Mouse (Mus musculus): ENCODE measurements around the gene Ppp1r11. TPM values are rescaled to one million over a fixed set of nuclear protein-coding genes. Genes with fewer than 3 reads are reported as not detected.

Gene Ppp1r11
- polyA plus RNA-seq, 1 experiment from 2014 or later: 146 TPM

DNA sequence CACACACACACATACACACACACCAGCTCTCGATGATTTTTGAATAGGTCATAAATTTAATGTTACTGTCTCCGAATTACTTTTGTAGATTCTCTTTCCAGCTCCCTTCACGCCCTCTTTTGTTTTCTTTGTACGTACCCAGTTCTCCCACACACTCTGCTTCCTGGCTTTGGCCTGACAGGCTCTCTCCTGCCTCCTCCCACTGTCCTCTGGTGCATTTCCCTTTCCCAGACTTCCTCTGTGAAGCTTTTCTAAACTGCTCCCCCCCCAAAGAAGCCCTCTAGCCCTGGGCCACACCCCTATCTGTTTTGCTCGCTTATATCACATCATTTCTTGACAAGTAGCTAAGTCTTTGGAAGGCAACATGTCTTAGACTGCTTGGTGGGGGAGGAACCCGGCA lies 21.3 kb downstream of the Ppp1r11 start:
- no peak for ATAC-seq (ENCODE audit: low FRiP score)
- H3K9ac ChIP-seq: no peak overlapping the region
- H3K36me3 ChIP-seq (replicated peaks): no peaks in the 10 kb centered on the region
- 82% methylated on average over 6 of the region's 6 CpGs for WGBS
- H3K9me3 ChIP-seq: no peaks in the 10 kb centered on the region
- 0 out of 2 replicates have a peak, but pooled peaks cover 8% of the 10 kb centered on the region for H3K27me3 ChIP-seq
- H3K4me1 ChIP-seq: no peaks in the 10 kb centered on the region
- H3K4me2 ChIP-seq: no peak overlapping the region
- H3K4me3 ChIP-seq (replicated peaks): no peak overlapping the region
- H3K27ac ChIP-seq: no peak overlapping the region

- Histone ChIP-seq H3K27me3 (0 out of 2 replicates have a peak, but pooled peaks cover 7% of the 10 kb centered on the region), H3K4me3 (replicated peaks) (no peak overlapping the region), H3K4me1 (no peaks in the 10 kb centered on the region), H3K9ac (no peak overlapping the region), H3K27ac (no peak overlapping the region), H3K36me3 (replicated peaks) (no peaks in the 10 kb centered on the region), H3K4me2 (no peak overlapping the region), H3K9me3 (no peaks in the 10 kb centered on the region)
- no peak for ATAC-seq (ENCODE audit: low FRiP score)
- 83% methylated on average over 12 of the region's 12 CpGs for WGBS
Measured at GRCm38 (mm10) chr17:36929236-36929932, 22.2 kb downstream of the Ppp1r11 start.

GRCm38 (mm10) chr17:36927496-36928120 lies 23.9 kb downstream of the Ppp1r11 start:
- no peaks in the 10 kb centered on the region for H3K4me1 ChIP-seq
- ATAC-seq (ENCODE audit: low FRiP score): no peak
- no peak overlapping the region for H3K9ac ChIP-seq
- no peaks in the 10 kb centered on the region for H3K9me3 ChIP-seq
- no peak overlapping the region for H3K4me2 ChIP-seq
- H3K36me3 ChIP-seq (replicated peaks): no peaks in the 10 kb centered on the region
- H3K27ac ChIP-seq: no peak overlapping the region
- no peak overlapping the region for H3K4me3 ChIP-seq (replicated peaks)
- H3K27me3 ChIP-seq: 0 out of 2 replicates have a peak, but pooled peaks cover 3% of the 10 kb centered on the region
- 74% methylated on average over 10 of the region's 10 CpGs for whole genome bisulfite sequencing

- ATAC-seq (ENCODE audit: low FRiP score): no peak
- Histone ChIP-seq H3K27ac (no peak overlapping the region), H3K4me1 (no peaks in the 10 kb centered on the region), H3K36me3 (replicated peaks) (no peaks in the 10 kb centered on the region), H3K9ac (no peak overlapping the region), H3K4me2 (no peak overlapping the region), H3K9me3 (no peaks in the 10 kb centered on the region), H3K27me3 (0 out of 2 replicates have a peak, but pooled peaks cover 7% of the 10 kb centered on the region), H3K4me3 (replicated peaks) (no peak overlapping the region)
- WGBS: 75% methylated on average over 4 of the region's 4 CpGs
Measured at GRCm38 (mm10) chr17:36923491-36923890, 28.1 kb downstream of the Ppp1r11 start.

DNA sequence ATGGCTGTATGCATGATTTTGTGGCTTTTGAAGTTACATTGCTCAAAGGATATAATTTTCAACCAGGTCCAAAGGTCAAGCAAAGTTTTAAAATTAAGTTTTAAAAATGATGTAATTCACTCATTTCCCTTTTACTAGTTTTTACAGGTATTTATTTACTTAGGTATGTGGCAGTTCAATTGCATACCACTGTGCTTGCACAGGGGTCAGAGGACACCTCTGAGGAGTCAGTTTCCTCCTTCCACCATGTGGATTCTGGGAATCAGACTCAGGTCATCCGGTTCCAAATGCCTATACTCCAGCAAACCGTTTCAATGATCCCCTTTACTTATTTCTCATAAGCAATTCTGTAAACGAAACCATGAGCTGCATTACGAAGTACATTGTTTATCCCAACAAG lies 28.8 kb downstream of the Ppp1r11 start:
- no peak for ATAC-seq (ENCODE audit: low FRiP score)
- Histone ChIP-seq H3K9ac (no peak overlapping the region), H3K9me3 (no peaks in the 10 kb centered on the region), H3K4me1 (no peaks in the 10 kb centered on the region), H3K4me2 (no peak overlapping the region), H3K27ac (no peak overlapping the region), H3K27me3 (0 out of 2 replicates have a peak, but pooled peaks cover 7% of the 10 kb centered on the region), H3K36me3 (replicated peaks) (no peaks in the 10 kb centered on the region), H3K4me3 (replicated peaks) (no peak overlapping the region)
- WGBS: 89% methylated on average over 4 of the region's 4 CpGs

DNA sequence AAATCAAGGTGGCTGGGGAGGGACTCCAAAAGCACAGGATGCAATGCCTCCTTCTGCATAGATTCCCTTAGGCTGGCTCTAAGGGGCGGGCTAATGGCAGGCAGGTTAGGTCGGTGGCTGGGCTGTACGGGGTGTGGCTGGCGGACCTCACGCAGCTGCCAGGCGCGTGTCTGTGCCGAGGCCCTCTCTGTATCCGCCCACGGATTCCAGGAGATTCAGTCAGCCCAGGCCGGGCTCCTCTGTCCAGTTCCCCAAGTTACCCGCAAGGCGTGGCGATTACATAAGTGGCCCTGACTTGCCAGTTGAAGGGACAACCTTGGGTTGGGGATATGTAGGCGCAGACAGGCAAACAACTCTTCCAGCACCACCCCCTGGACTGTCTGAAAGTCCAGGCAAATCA lies 31.3 kb downstream of the Ppp1r11 start:
- H3K27ac ChIP-seq: no peak overlapping the region
- no peak overlapping the region for H3K4me3 ChIP-seq (replicated peaks)
- 0 out of 2 replicates have a peak, but pooled peaks cover 3% of the 10 kb centered on the region for H3K27me3 ChIP-seq
- H3K9ac ChIP-seq: no peak overlapping the region
- no peak for ATAC-seq (ENCODE audit: low FRiP score)
- no peaks in the 10 kb centered on the region for H3K36me3 ChIP-seq (replicated peaks)
- H3K4me1 ChIP-seq: no peaks in the 10 kb centered on the region
- H3K9me3 ChIP-seq: no peaks in the 10 kb centered on the region
- H3K4me2 ChIP-seq: no peak overlapping the region
- WGBS: 60% methylated on average over 15 of the region's 15 CpGs

DNA sequence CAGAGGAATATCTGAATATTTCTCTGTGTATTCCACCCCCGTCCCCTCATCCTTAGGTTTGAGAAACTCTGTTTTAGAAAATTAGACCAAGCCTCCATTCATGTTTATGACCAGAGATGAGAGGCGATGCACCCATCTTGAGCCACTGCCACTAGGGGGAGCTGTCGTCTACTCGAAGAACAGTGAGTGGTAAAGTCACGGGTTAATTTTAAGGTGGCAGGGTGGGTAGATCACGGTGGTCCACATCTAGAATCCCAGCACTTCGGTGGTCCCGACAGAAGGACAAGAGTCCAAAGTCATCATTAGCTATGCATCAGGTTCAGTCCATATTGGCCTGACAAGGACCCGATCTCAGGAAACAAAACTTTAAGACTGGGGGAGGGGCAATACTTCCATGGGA lies 36.5 kb downstream of the Ppp1r11 start:
- Histone ChIP-seq H3K9me3 (no peaks in the 10 kb centered on the region), H3K9ac (no peak overlapping the region), H3K4me2 (no peak overlapping the region), H3K4me1 (no peaks in the 10 kb centered on the region), H3K27me3 (no peaks in the 10 kb centered on the region), H3K4me3 (replicated peaks) (no peak overlapping the region), H3K36me3 (replicated peaks) (no peaks in the 10 kb centered on the region), H3K27ac (no peak overlapping the region)
- peak; percentile 39; the same call in 1 of the 2 replicates for ATAC-seq (ENCODE audit: low FRiP score)
- WGBS: 17% methylated on average over 9 of the region's 9 CpGs

GRCm38 (mm10) chr17:36914108-36914507 lies 37.4 kb downstream of the Ppp1r11 start:
- H3K36me3 ChIP-seq (replicated peaks): no peaks in the 10 kb centered on the region
- no peaks in the 10 kb centered on the region for H3K9me3 ChIP-seq
- WGBS: 15% methylated on average over 2 of the region's 2 CpGs
- no peak overlapping the region for H3K4me3 ChIP-seq (replicated peaks)
- no peaks in the 10 kb centered on the region for H3K27me3 ChIP-seq
- no peak overlapping the region for H3K27ac ChIP-seq
- H3K9ac ChIP-seq: no peak overlapping the region
- H3K4me2 ChIP-seq: no peak overlapping the region
- ATAC-seq (ENCODE audit: low FRiP score): no peak
- H3K4me1 ChIP-seq: no peaks in the 10 kb centered on the region

GRCm38 (mm10) chr17:36912031-36912430 lies 39.5 kb downstream of the Ppp1r11 start:
- 76% methylated on average over 2 of the region's 2 CpGs for WGBS
- no peak for ATAC-seq (ENCODE audit: low FRiP score)
- Histone ChIP-seq H3K27me3 (no peaks in the 10 kb centered on the region), H3K9ac (no peak overlapping the region), H3K4me2 (no peak overlapping the region), H3K4me3 (replicated peaks) (no peak overlapping the region), H3K4me1 (no peaks in the 10 kb centered on the region), H3K36me3 (replicated peaks) (no peaks in the 10 kb centered on the region), H3K9me3 (no peaks in the 10 kb centered on the region), H3K27ac (no peak overlapping the region)

GRCm38 (mm10) chr17:36909802-36910201 lies 41.7 kb downstream of the Ppp1r11 start:
- Histone ChIP-seq H3K4me2 (no peak overlapping the region), H3K27me3 (no peaks in the 10 kb centered on the region), H3K9ac (no peak overlapping the region), H3K27ac (no peak overlapping the region), H3K36me3 (replicated peaks) (no peaks in the 10 kb centered on the region), H3K4me3 (replicated peaks) (no peak overlapping the region), H3K9me3 (no peaks in the 10 kb centered on the region), H3K4me1 (no peaks in the 10 kb centered on the region)
- WGBS: 58% methylated on average over 4 of the region's 4 CpGs
- ATAC-seq (ENCODE audit: low FRiP score): no peak

- Histone ChIP-seq H3K27ac (no peak overlapping the region), H3K4me1 (no peaks in the 10 kb centered on the region), H3K4me2 (no peak overlapping the region), H3K36me3 (replicated peaks) (no peaks in the 10 kb centered on the region), H3K4me3 (replicated peaks) (no peak overlapping the region), H3K9ac (no peak overlapping the region), H3K27me3 (no peaks in the 10 kb centered on the region), H3K9me3 (no peaks in the 10 kb centered on the region)
- 48% methylated on average over 1 of the region's 1 CpGs for WGBS
- no peak for ATAC-seq (ENCODE audit: low FRiP score)
Measured at GRCm38 (mm10) chr17:36908235-36908634, 43.3 kb downstream of the Ppp1r11 start.

DNA sequence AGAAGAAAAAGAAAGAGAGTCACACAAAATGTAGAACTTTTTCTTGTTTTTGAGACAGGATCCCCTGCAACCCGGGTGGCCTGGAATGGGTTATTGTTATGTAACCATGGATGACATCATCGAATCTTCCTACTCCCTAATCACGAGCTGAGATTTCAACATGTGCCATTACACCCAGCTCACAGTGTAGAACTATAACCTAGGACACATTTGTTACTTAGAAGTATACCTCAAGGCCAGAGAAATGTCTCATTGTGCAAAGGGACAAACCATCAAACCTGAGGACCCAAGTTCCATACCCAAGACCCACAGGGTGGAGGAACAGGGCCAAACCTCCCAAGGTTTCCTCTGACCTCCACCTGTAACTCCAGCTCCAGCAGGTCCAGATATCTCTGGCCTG lies 47.9 kb downstream of the Ppp1r11 start:
- no peak overlapping the region for H3K9ac ChIP-seq
- H3K27me3 ChIP-seq: no peaks in the 10 kb centered on the region
- H3K4me1 ChIP-seq: no peaks in the 10 kb centered on the region
- WGBS: 72% methylated on average over 3 of the region's 3 CpGs
- no peak overlapping the region for H3K4me3 ChIP-seq (replicated peaks)
- H3K36me3 ChIP-seq (replicated peaks): no peaks in the 10 kb centered on the region
- H3K4me2 ChIP-seq: no peak overlapping the region
- no peak overlapping the region for H3K27ac ChIP-seq
- H3K9me3 ChIP-seq: no peaks in the 10 kb centered on the region
- no peak for ATAC-seq (ENCODE audit: low FRiP score)

DNA sequence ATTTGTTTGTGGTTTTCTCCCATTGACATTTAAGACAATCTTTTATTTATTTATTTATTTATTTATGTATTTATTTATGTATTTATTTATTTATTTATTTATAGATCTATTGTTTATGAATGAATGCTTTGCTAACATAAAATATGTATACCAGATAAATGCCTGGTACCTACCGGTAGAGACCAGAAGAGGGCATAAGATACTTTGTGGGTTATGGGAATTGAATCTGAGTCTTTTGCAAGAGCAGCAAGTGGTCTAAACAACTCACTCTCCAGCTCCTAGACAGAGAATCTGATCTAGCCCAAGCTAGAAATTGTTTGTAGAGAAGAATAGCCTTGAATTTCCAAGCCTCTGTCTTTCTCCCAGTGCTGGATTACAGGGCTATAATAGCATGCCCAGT lies 50.9 kb downstream of the Ppp1r11 start:
- ATAC-seq (ENCODE audit: low FRiP score): no peak
- H3K9me3 ChIP-seq: no peaks in the 10 kb centered on the region
- 41% methylated on average over 1 of the region's 1 CpGs for WGBS
- no peaks in the 10 kb centered on the region for H3K4me1 ChIP-seq
- no peaks in the 10 kb centered on the region for H3K27me3 ChIP-seq
- H3K27ac ChIP-seq: no peak overlapping the region
- H3K36me3 ChIP-seq (replicated peaks): no peaks in the 10 kb centered on the region
- no peak overlapping the region for H3K9ac ChIP-seq
- H3K4me2 ChIP-seq: no peak overlapping the region
- H3K4me3 ChIP-seq (replicated peaks): no peak overlapping the region
